Mouse (Mus musculus) erythroblast, embryonic 14.5 days (primary cell): ENCODE results near the gene Trpm3. TPM values are rescaled to one million over a fixed set of nuclear protein-coding genes. Genes with fewer than 3 reads are reported as not detected.

ENCODE experiments used
- H3K27me3 ChIP-seq: 2 replicates; pipeline ENCODE4 v1.6.1; 2012; ENCODE audit warnings: inconsistent platforms; ENCODE audit not compliant: control insufficient read depth
- H3K36me3 ChIP-seq: 2 replicates; pipeline ENCODE4 v1.6.1; 2012; ENCODE audit warnings: mild to moderate bottlenecking, inconsistent platforms; ENCODE audit not compliant: control insufficient read depth
- H3K4me1 ChIP-seq: 2 replicates; pipeline ENCODE4 v1.6.1; 2012; ENCODE audit warnings: inconsistent platforms; ENCODE audit not compliant: control insufficient read depth
- H3K4me3 ChIP-seq: replicated peaks from 2 replicates; pipeline ENCODE3; 2012; ENCODE audit warnings: moderate library complexity, mild to moderate bottlenecking, inconsistent platforms
- H3K9me3 ChIP-seq: 2 replicates; pipeline ENCODE4 v1.6.1; 2012; ENCODE audit warnings: low read length, inconsistent platforms, mixed read lengths; ENCODE audit not compliant: control insufficient read depth
- GATA1 ChIP-seq: IDR thresholded peaks from 2 replicates; pipeline ENCODE4 v1.6.1; 2012; ENCODE audit warnings: low read length, inconsistent platforms, mixed read lengths
- TAL1 ChIP-seq: IDR thresholded peaks from 3 replicates; pipeline ENCODE4 v1.6.1; 2012; ENCODE audit warnings: low read length, inconsistent platforms, mixed read lengths
- polyA plus RNA-seq: library from polyadenylated mRNA; stranded (reverse); fragments of >175 nt; gene quantifications from 2 replicates; pipeline ENCODE4 v1.2.3, GENCODE M21; 2012

Trpm3 gene
- polyA plus RNA-seq, 1 experiment = 0.02 TPM

DNA sequence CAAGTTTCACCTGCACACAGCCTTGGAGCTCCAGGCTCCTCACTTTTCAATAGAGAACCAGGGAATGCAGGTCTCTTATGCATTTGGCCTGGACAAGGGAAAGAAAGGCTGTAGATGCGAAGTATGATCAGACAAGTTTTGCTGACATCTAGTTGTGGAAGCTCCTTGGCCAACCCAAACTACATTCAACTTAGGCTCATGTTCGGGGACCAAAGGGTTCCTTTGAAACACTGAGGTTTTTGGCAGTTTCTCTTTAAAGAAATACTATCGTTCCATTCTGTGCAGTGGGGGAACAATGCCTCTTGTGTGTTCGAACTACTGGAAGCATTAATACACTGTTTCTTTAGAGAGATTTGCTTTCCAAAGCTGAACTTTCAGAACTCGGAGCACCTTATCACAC is 553.1 kb downstream of the Trpm3 start:
- no peaks in the 10 kb centered on the region for H3K27me3 ChIP-seq
- no peak overlapping the region for H3K4me3 ChIP-seq
- H3K4me1 ChIP-seq = no peaks in the 10 kb centered on the region
- no peaks in the 10 kb centered on the region; the same call in 1 of the 2 replicates for H3K9me3 ChIP-seq
- H3K36me3 ChIP-seq = no peaks in the 10 kb centered on the region
- TF ChIP-seq GATA1 (no peak), TAL1 (no peak)

DNA sequence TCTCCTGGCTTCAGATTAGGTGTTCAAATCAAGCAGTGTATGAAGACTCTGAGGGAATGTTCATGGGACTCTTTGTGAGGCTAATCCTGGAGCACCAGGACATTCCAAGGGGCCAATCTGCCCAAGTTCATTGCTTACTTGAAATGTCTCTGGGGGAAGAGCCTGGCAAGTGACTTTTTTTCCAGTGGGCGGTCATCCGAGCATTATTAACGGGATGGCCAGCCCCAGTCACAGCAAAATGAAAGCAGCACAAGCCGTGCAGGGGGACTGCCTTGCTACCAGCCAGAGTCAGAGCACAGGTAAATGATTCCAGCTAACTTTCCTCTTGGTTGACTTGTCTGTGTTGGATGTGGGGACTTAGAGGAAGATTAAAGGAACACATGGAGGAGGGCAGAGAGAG is 553.7 kb downstream of the Trpm3 start:
- Histone ChIP-seq H3K4me1 (no peaks in the 10 kb centered on the region), H3K9me3 (no peaks in the 10 kb centered on the region; the same call in 1 of the 2 replicates), H3K4me3 (no peak overlapping the region), H3K36me3 (no peaks in the 10 kb centered on the region), H3K27me3 (no peaks in the 10 kb centered on the region)
- TF ChIP-seq TAL1 (no peak), GATA1 (no peak)

DNA sequence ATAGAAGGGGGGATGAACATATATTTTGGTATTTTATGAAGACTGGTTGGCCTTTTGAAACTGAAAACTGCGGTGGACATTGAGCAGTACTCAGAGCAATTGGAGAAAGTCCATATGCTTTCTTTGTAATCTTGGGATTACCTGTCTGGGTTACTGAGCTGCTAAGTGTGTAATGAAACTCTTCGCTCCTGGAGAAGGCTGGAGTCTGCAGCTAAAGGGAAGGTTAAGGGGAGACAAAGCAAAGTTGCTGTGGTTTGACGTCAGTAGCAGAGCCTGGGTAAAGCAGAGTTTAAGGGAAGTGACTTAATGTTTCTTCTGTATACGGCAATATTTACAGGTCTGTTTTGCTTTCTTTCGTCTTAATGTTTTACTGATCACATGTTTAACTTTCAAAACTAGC is 554.1 kb downstream of the Trpm3 start:
- no peaks in the 10 kb centered on the region for H3K27me3 ChIP-seq
- no peaks in the 10 kb centered on the region; the same call in 1 of the 2 replicates for H3K9me3 ChIP-seq
- H3K4me1 ChIP-seq = no peaks in the 10 kb centered on the region
- TF ChIP-seq TAL1 (no peak), GATA1 (no peak)
- no peak overlapping the region for H3K4me3 ChIP-seq
- no peaks in the 10 kb centered on the region for H3K36me3 ChIP-seq

DNA sequence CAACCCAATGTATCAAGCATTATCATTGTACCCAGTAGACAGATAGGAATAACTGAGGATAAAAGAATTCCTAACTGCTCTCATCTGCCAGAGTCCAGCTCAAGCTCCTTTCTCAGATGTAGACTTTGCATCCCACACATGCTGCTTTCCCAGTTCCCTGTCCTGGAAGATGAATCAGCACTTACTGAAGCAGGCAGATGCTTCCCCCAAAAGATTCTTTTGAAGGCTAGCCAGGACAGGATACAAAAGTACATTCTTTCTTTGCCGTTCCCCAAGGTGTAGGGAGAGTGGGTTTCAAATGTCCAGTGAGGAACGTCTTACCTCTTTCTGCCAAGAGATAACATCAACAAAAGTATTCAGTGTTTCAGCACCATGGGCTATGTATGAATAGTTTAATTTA is 556.6 kb downstream of the Trpm3 start:
- no peaks in the 10 kb centered on the region for H3K36me3 ChIP-seq
- no peak overlapping the region for H3K4me3 ChIP-seq
- H3K9me3 ChIP-seq = no peaks in the 10 kb centered on the region
- no peaks in the 10 kb centered on the region for H3K4me1 ChIP-seq
- TF ChIP-seq GATA1 (no peak), TAL1 (no peak)
- no peaks in the 10 kb centered on the region for H3K27me3 ChIP-seq

- Histone ChIP-seq H3K4me3 (no peak overlapping the region), H3K27me3 (no peaks in the 10 kb centered on the region), H3K4me1 (no peaks in the 10 kb centered on the region), H3K36me3 (no peaks in the 10 kb centered on the region), H3K9me3 (no peaks in the 10 kb centered on the region)
- TF ChIP-seq GATA1 = no peak
- TF ChIP-seq TAL1 = no peak
Measured at GRCm38 (mm10) chr19:22698737-22699136, 559.9 kb downstream of the Trpm3 start.

DNA sequence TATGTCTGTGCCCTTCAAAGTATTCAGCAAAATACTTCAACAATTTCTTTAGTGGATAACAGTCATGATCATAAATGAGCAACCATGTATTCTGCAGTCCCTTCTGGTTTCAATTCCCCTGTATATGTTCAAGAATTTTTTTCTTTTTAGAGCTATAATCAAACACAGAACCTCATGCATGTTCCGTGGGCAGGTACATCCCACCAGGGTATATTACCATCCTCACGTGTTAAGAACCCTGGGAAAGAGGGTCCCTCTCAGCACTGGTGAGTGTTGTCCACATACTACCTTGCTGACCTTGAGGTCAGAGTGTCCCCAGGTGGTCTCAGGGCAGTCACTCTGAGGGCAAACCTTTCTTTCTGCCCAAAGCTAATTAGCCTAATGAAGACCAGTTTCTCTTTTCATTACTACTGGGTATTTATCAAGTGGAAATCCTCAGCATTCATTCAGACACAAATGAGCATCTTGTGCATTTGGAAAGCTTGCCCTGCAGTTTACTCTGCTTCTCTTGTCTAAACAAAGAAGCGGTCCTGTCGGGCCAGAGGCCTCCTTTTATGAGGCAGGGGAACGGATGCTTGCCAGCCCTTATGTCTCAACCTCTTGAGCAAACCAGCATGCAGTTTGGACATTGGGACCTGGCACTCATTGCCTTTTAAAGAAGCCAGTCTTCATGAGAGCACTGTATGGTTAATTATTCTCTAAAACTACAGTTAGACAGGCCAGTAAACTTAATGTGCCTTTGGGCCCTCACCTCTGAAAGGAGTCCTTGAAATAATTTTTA is 562.2 kb downstream of the Trpm3 start:
- Histone ChIP-seq H3K9me3 (no peaks in the 10 kb centered on the region), H3K36me3 (no peaks in the 10 kb centered on the region), H3K4me1 (no peaks in the 10 kb centered on the region), H3K4me3 (no peak overlapping the region), H3K27me3 (no peaks in the 10 kb centered on the region)
- TF ChIP-seq GATA1 (no peak), TAL1 (no peak)

DNA sequence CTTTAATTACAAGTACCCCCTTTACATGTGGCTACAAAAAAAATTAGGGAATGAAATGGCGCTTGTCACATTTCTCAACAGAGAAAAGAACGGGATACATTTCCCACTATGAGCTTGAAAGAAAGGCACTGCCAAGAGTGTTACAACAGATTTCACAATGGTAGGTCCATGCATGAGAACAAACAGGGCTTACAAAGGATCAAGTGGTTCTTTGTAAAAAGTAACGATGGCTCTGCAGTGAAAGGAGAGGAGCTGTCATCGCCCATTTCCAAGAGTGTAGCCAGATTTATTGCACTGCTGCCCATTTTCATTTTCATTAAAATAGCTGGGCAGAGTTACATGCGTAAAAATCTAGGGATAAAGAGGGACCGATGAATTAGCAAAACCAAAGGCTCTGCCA is 565.0 kb downstream of the Trpm3 start:
- no peaks in the 10 kb centered on the region for H3K27me3 ChIP-seq
- H3K9me3 ChIP-seq = no peaks in the 10 kb centered on the region
- no peaks in the 10 kb centered on the region for H3K36me3 ChIP-seq
- H3K4me3 ChIP-seq = no peak overlapping the region
- H3K4me1 ChIP-seq = no peaks in the 10 kb centered on the region
- TF ChIP-seq TAL1 (no peak), GATA1 (no peak)

DNA sequence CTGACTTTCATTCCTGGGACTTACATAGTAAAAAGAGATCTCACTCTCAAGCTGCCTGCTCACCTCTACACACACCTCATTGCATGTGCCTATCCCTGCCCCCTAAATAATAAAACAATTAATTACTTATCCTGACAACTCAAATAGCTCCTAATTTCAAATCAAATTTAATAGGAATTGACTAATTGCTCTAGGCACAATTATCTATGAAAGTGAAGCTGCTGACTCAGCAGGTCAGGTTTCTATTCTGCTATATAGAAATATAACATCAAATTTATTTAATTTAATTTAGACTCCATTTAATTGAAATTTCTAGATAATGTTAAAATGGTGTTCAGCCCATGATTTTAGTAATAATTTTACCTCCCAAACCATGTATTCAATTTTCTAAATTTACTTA is 566.6 kb downstream of the Trpm3 start:
- H3K36me3 ChIP-seq = no peaks in the 10 kb centered on the region
- no peaks in the 10 kb centered on the region for H3K4me1 ChIP-seq
- H3K9me3 ChIP-seq = no peaks in the 10 kb centered on the region
- no peak for TF ChIP-seq TAL1
- TF ChIP-seq GATA1 = no peak
- H3K4me3 ChIP-seq = no peak overlapping the region
- H3K27me3 ChIP-seq = no peaks in the 10 kb centered on the region

DNA sequence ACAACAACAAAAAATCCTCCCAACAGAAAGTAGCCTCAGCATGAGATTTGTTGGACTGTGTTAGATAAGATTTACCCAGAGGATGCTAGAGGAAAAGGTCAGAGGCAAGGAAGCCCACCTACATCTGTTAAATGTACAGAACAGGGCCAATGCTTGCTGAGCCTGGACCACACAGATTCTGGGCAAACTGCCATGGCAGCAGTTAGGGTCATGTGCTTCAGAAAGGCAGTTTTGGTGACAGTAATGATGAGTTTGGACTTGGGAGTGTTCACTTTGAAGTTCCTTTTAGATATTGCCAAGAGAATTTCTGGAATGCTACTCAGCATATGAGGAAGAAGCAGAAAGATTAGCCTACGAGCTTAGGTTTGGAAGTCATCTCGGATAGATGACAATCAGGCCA is 580.2 kb downstream of the Trpm3 start:
- H3K4me1 ChIP-seq = no peaks in the 10 kb centered on the region
- no peaks in the 10 kb centered on the region for H3K36me3 ChIP-seq
- no peak for TF ChIP-seq GATA1
- no peak for TF ChIP-seq TAL1

GRCm38 (mm10) chr19:22729846-22730245 is 591.0 kb downstream of the Trpm3 start:
- no peaks in the 10 kb centered on the region for H3K36me3 ChIP-seq
- no peaks in the 10 kb centered on the region for H3K9me3 ChIP-seq
- TF ChIP-seq TAL1 (no peak), GATA1 (no peak)
- H3K4me1 ChIP-seq = no peaks in the 10 kb centered on the region
- no peak overlapping the region for H3K4me3 ChIP-seq
- H3K27me3 ChIP-seq = no peaks in the 10 kb centered on the region

More for the DNA sequence above, 580.2 kb downstream of the Trpm3 start:
- Histone ChIP-seq H3K27me3 (no peaks in the 10 kb centered on the region), H3K4me3 (no peak overlapping the region), H3K9me3 (no peaks in the 10 kb centered on the region)
